In the genomic region with DNA sequence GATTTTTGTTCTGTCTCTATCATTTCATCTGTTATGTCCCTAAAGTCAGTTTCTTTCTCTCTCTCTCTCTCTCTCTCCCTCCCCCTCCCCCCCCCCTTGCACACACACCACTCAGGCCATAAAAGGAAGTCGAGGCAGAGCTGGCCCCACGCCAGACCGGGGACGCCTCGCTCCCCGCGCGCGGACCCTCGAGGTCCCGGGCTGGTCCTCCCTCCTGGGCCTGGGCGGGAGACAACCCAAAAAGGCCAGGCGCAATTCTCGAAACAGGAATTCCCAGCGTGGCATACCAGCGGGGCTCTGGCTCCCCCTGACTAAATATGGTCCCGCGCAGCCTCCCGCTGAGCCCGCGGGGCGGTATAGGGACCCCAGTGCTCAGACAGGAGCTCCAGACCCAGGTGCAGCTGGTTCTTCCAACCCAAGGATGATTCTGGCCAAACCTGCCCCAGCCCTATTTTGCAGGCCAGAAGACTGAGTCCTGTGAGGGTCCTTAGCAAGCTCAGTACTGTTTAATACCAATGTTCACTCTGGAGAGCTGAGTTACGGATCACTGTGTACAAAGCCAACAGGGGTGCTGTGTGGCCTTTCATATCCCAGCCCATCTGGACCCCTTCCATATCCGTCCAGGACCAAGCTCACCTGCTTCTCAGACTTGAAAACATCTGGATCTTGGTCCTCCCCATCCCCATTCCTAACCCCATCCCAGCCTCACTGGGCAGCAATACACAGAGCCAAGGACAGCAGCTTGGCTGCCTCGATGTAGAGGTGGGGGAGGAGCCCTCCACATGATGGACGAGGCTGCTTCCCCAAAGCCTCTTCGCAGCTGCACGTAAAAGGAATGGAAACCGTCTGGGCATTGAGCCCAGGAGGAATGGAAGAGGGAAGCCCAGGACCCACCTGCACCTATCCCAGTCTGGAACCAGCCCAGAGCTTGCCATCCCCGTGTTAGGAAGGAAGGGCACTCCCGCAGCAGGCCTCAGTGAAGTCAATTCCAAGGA, we compare ENCODE assay signal across 7 mouse cellular contexts. TPM values are rescaled to one million over a fixed set of nuclear protein-coding genes. Genes with fewer than 3 reads are reported as not detected.
DNase-seq lines count a peak whose midpoint lies in the region; ATAC-seq lines count a peak whose summit lies in the region.

No protein-coding gene starts in this region.

- no peaks in the 10 kb centered on the region for H3K36me3 ChIP-seq in forebrain, embryonic 16.5 days (ENCODE audit: control insufficient read depth, insufficient read depth)
- no peaks in the 10 kb centered on the region for H3K36me3 ChIP-seq in intestine, embryonic 15.5 days
- H3K36me3 ChIP-seq in midbrain, embryonic 10.5 days = no peaks in the 10 kb centered on the region

- peak overlapping the region; percentile 39 for H3K9ac ChIP-seq in forebrain, embryonic 16.5 days (replicated peaks; ENCODE audit: low read depth, low read length)
- H3K9ac ChIP-seq in intestine, embryonic 15.5 days = no peak overlapping the region; the same call in none of the 2 replicates

- H3K4me1 ChIP-seq in forebrain, embryonic 16.5 days (replicated peaks; ENCODE audit: control insufficient read depth, insufficient read depth, low read length) = peaks cover 13% of the 10 kb centered on the region
- H3K4me1 ChIP-seq in intestine, embryonic 15.5 days (replicated peaks) = peaks cover 8% of the 10 kb centered on the region
- peaks cover 7% of the 10 kb centered on the region; the same call in 1 of the 2 replicates for H3K4me1 ChIP-seq in midbrain, embryonic 10.5 days

- H3K4me3 ChIP-seq in forebrain, embryonic 16.5 days (replicated peaks; ENCODE audit: low read length) = peak overlapping the region; percentile 33
- peak overlapping the region; percentile 24 for H3K4me3 ChIP-seq in intestine, embryonic 15.5 days (replicated peaks)
- H3K4me3 ChIP-seq in midbrain, embryonic 10.5 days = peak overlapping the region; percentile 42

- peak overlapping the region; percentile 57 for H3K4me2 ChIP-seq in forebrain, embryonic 16.5 days (ENCODE audit: low read length)
- H3K4me2 ChIP-seq in intestine, embryonic 15.5 days (replicated peaks) = peak overlapping the region; percentile 59

- no peaks in the 10 kb centered on the region for H3K9me3 ChIP-seq in forebrain, embryonic 16.5 days (ENCODE audit: control insufficient read depth, low read length)
- no peaks in the 10 kb centered on the region for H3K9me3 ChIP-seq in intestine, embryonic 15.5 days
- H3K9me3 ChIP-seq in midbrain, embryonic 10.5 days (replicated peaks) = no peaks in the 10 kb centered on the region

- H3K27me3 ChIP-seq in forebrain, embryonic 16.5 days (replicated peaks; ENCODE audit: control insufficient read depth, insufficient read depth, low read length) = no peaks in the 10 kb centered on the region
- H3K27me3 ChIP-seq in intestine, embryonic 15.5 days (replicated peaks) = no peaks in the 10 kb centered on the region
- peaks cover 36% of the 10 kb centered on the region for H3K27me3 ChIP-seq in midbrain, embryonic 10.5 days (ENCODE audit: low read depth, poor library complexity, severe bottlenecking)

- H3K27ac ChIP-seq in forebrain, embryonic 16.5 days (ENCODE audit: low read length) = no peak overlapping the region
- peak overlapping the region; percentile 79 for H3K27ac ChIP-seq in intestine, embryonic 15.5 days
- H3K27ac ChIP-seq in midbrain, embryonic 10.5 days (replicated peaks) = no peak overlapping the region; the same call in 1 of the 2 replicates

- peak; percentile 38 for ATAC-seq in forebrain, embryonic 16.5 days
- peak; percentile 79 for ATAC-seq in intestine, embryonic 15.5 days

- intact Hi-C loops in left cerebral cortex, postnatal 14 days (cut with DNase I) = no loop called here

- WGBS in forebrain, embryonic 16.5 days = 12% methylated on average over 31 of the region's 31 CpGs
- 12% methylated on average over 31 of the region's 31 CpGs for WGBS in intestine, embryonic 15.5 days
- 16% methylated on average over 31 of the region's 31 CpGs for WGBS in midbrain, embryonic 10.5 days

- peak; percentile 48 to 52 for DNase-seq in right cerebral cortex, postnatal 10 days (ENCODE audit: low spot score in 2 of 2)
- no peak for DNase-seq in right cerebral cortex, adult 2 months (ENCODE audit: low spot score in 2 of 2)
- DNase-seq in midbrain, embryonic 10.5 days (ENCODE audit: low spot score) = no peak
- no peak for DNase-seq in spleen, postnatal 4 days (ENCODE audit: low spot score in 2 of 2)
- DNase-seq in left cerebral cortex, postnatal 14 days (ENCODE audit: low spot score in 2 of 2) = no peak

RNA-seq across cellular contexts. Expression of a gene that starts 1.3 kb away (rescaled TPM):
- 0.43 and 0.56 TPM in 2 replicates for polyA plus RNA-seq in forebrain, embryonic 16.5 days (2015; fragmentation: Nextera tagmentation; extraction: Ambion mirVana)
- 154 and 160 TPM in 2 replicates for polyA plus RNA-seq in intestine, embryonic 15.5 days (2015; fragmentation: Nextera tagmentation; extraction: Ambion mirVana)
- 0.02 and 0.21 TPM in 2 replicates for polyA plus RNA-seq in midbrain, embryonic 10.5 days (2016; fragmentation: Nextera tagmentation; extraction: Ambion mirVana)
- 1 to 10 TPM; 4.0 to 5.3 TPM for total RNA-seq in left cerebral cortex, postnatal 14 days (2021)

RNA-seq across cellular contexts. Expression of a gene that starts 24.7 kb away (rescaled TPM):
- 206 and 213 TPM in 2 replicates for polyA plus RNA-seq in forebrain, embryonic 16.5 days (2015; fragmentation: Nextera tagmentation; extraction: Ambion mirVana)
- 120 and 127 TPM in 2 replicates for polyA plus RNA-seq in intestine, embryonic 15.5 days (2015; fragmentation: Nextera tagmentation; extraction: Ambion mirVana)
- 143 and 169 TPM in 2 replicates for polyA plus RNA-seq in midbrain, embryonic 10.5 days (2016; fragmentation: Nextera tagmentation; extraction: Ambion mirVana)
- total RNA-seq in left cerebral cortex, postnatal 14 days (2021) = 10 to 100 TPM; 55.6 to 59.3 TPM

Comparison
In these comparisons a context has a peak if more than half of its experiments do, and no peak if none do; other contexts are left out.
1. DNase-seq: peak in right cerebral cortex, postnatal 10 days (2 of 2); none in right cerebral cortex, adult 2 months (0 of 2), midbrain, embryonic 10.5 days (single experiment), spleen, postnatal 4 days (0 of 2) and left cerebral cortex, postnatal 14 days (0 of 2).
2. RNA of a gene that starts 1.3 kb away (polyA plus RNA-seq): 154 to 160 TPM in intestine, embryonic 15.5 days; 0.43 to 0.56 TPM in forebrain, embryonic 16.5 days and 0.02 to 0.21 TPM in midbrain, embryonic 10.5 days; every median in the first group is over 10 times any median in the second.
3. Peak in every context shown above with its lines, with median percentiles within 50 percentile points of each other: H3K4me3 ChIP-seq.